Mouse (Mus musculus): ENCODE results near the gene Gosr1.
"Not testable (repeated sequence)": the region's sequence is repeated elsewhere in the genome, so short reads cannot be mapped to it uniquely, and the experiment has no call there.

Gosr1 gene

GRCm38 (mm10) chr11:76763053-76763740, at the start of gene Gosr1:
Gene Gosr1 (minus strand): TSS chr11:76763579.
- peak; percentile 91 for DNase-seq

GRCm38 (mm10) chr11:76810706-76811495, 47.5 kb upstream of the Gosr1 start:
- DNase-seq, result peak; percentile 46

- DNase-seq, result no peak
These were observed 46.1 kb upstream of the Gosr1 start for GRCm38 (mm10) chr11:76809450-76809849.

- no peak for DNase-seq
These were observed 45.2 kb upstream of the Gosr1 start for GRCm38 (mm10) chr11:76808550-76808949.

- DNase-seq, result no peak
These were observed 43.8 kb upstream of the Gosr1 start for GRCm38 (mm10) chr11:76807007-76807679.

GRCm38 (mm10) chr11:76806026-76806425, 42.6 kb upstream of the Gosr1 start:
- DNase-seq, result no peak

- DNase-seq, result not testable (repeated sequence)
These were observed 41.7 kb upstream of the Gosr1 start for GRCm38 (mm10) chr11:76805072-76805471.

- DNase-seq, result peak; percentile 80
These were observed 39.9 kb upstream of the Gosr1 start for GRCm38 (mm10) chr11:76803266-76803665.

GRCm38 (mm10) chr11:76797236-76797635, 33.9 kb upstream of the Gosr1 start:
- DNase-seq, result peak; percentile 10

GRCm38 (mm10) chr11:76795326-76795725, 31.9 kb upstream of the Gosr1 start:
- no peak for DNase-seq

GRCm38 (mm10) chr11:76791331-76791730, 28.0 kb upstream of the Gosr1 start:
- no peak for DNase-seq

GRCm38 (mm10) chr11:76789252-76789651, 25.9 kb upstream of the Gosr1 start:
- peak; percentile 21 for DNase-seq

- DNase-seq, result no peak
These were observed 12.2 kb upstream of the Gosr1 start for GRCm38 (mm10) chr11:76775533-76775932.

GRCm38 (mm10) chr11:76773811-76774210, 10.4 kb upstream of the Gosr1 start:
- DNase-seq, result no peak

- DNase-seq, result no peak
These were observed 7.2 kb upstream of the Gosr1 start for GRCm38 (mm10) chr11:76770566-76770965.

- no peak for DNase-seq
These were observed 353 bp upstream of the Gosr1 start for GRCm38 (mm10) chr11:76763741-76764122.

GRCm38 (mm10) chr11:76752276-76752675, 11.1 kb downstream of the Gosr1 start:
- DNase-seq, result no peak

GRCm38 (mm10) chr11:76748819-76749218, 14.6 kb downstream of the Gosr1 start:
- DNase-seq, result no peak

GRCm38 (mm10) chr11:76745921-76746320, 17.5 kb downstream of the Gosr1 start:
- no peak for DNase-seq

- no peak for DNase-seq
These were observed 18.8 kb downstream of the Gosr1 start for GRCm38 (mm10) chr11:76744550-76744949.

GRCm38 (mm10) chr11:76742511-76742910, 20.9 kb downstream of the Gosr1 start:
- no peak for DNase-seq

GRCm38 (mm10) chr11:76739125-76739524, 24.3 kb downstream of the Gosr1 start:
- DNase-seq, result no peak

GRCm38 (mm10) chr11:76735753-76736324, 27.5 kb downstream of the Gosr1 start:
- no peak for DNase-seq
